Mouse (Mus musculus) naive thymus-derived CD4-positive, alpha-beta T cell, adult 2 months (primary cell): Measurements from ENCODE around the gene Hoxd11.

Experiments
- DNase-seq: peaks from one replicate; pipeline ENCODE4 v3.0.0-alpha.2; 2011; ENCODE audit warnings: low read depth

The Hoxd11 gene

DNA sequence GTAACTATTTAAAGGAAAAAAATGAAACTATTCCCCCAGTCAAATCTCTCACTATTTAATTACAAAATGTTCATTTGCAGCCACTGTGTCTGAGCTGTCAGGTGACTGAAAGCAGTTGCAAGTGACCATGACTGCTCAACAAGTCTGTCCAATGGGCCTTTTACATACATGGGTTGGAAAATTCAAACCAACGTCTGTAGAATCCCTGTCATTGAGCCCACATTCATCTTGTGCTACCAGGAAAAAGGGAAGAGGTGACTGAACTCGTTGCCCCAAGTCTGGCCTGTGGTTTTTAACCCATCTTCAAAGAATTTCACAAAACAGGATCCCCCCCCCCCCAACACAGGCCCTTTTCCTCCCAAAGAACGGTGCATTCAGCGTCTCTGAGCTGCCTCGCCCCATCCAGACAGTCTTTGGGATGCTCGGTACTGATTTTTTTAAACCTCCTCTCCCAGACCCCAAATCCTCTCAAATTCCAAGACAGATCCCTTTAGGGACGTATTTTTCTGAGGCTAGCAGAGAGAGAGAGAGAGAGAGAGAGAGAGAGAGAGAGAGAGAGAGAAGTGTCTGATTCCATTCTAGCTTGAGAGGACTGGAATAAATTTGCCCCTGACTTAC, 16.6 kb downstream of the Hoxd11 start:
- DNase-seq: no peak

DNA sequence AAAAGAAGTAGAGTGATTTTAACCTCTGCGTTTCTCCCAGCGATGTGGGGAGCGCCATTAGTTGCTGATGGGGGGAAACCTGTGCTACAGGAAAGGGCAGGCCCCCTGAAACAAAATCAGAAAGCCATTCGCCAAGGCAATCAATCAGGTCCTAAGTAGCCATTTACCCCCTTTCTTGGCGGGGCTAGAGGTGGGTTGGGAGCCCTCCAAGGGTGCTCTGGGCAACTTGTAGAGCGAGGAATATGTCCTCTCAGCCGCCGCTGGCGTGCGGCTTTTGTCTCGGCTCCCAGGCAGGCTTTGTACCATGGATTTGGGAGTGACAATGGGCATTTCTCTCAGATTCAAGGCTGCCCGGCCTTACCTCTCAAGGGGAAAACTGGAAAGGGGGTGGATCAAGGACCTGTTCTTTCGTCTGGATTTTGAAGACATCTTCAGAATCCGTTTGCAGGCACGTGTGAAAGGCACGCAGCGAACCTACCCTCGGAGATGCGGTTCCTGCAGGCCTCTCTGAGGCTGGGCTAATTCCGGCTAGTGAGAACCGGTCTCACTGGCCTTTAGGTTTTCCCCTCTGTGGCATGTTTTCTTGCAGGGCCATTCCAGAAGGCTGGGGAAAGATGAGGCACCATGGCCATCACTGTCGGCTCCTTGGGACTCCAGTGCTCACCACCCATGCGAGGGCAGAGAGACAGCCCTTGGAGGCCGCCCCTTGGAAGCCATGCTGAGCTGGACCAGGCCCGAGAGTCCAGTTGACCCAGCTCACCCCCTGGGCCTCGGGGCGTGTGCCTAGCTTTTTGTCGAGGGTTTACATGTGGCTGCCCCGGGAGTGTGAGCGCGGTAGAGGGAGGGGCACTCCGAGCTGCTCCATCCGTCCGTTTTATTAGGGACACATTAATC, 17.3 kb downstream of the Hoxd11 start:
- DNase-seq: no peak

DNA sequence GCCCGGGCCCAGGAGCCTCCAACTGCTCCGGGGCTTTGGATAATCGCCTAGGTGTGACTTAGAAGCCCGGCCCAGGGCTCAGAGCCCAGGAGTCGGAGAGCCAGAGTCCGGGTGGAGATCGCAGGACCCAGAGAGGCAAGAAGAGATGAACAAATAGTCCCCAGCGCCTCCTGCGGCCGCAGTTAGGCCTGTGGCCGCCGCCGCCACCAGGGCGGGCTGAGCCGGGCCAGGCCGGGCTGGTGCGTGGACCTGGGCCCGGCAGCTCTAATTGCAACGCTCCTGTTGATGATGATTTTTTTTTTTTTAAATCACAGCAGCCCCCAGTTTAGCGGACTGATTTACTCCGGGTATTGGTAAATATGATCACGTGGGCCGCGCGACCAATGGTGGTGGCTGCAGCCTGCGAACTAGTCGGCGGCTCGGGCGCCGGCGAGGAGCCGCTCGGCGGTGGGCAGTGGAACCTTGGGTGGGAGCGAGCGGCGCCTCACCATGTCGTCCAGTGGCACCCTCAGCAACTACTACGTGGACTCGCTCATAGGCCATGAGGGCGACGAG, 18.3 kb downstream of the Hoxd11 start, which contains the start of gene Hoxd9:
Gene Hoxd9 (plus strand): TSS at position 161 of the 555 bp plus-strand sequence.
- DNase-seq: peak; percentile 34

DNA sequence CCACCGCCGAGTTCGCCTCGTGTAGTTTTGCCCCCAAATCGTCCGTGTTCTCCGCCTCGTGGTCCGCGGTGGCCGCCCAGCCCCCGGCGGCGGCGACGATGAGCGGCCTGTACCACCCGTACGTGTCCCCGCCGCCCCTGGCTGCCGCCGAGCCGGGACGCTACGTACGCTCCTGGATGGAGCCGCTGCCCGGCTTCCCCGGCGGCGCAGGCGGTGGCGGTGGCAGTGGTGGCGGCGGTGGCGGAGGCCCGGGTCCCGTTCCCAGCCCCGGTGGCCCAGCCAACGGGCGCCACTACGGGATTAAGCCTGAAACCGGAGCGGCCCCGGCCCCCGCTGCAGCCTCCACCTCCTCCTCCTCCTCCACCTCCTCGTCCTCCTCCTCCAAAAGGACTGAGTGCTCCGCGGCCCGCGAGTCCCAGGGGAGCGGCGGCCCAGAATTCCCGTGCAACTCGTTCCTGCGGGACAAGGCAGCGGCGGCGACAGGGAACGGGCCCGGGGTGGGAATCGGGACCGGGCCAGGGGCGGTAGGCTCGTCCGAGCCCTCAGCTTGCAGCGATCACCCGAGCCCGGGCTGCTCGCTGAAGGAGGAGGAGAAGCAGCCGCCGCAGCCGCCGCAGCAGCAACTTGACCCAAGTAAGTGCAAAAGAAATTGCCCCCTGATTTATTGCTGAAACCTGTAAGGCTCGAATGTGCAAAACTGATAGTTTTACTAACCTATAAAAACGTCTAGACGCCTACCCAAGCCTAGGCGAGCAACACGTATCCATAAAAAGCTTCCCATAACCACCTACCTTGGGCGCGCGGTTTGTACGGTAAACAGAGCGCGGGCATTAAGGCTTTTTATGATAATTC, 19.1 kb downstream of the Hoxd11 start:
- DNase-seq: no peak

DNA sequence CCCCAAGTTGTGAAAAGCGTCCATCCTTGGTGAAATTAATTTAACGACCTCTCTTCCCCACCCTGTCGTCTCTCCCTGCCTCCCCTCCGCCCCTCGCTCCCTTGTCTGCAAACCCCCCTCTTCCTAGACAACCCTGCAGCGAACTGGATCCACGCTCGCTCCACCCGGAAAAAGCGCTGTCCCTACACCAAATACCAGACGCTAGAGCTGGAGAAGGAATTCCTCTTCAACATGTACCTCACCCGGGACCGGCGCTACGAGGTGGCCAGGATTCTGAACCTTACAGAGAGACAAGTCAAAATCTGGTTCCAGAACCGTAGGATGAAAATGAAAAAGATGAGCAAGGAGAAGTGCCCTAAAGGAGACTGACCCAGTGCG, 19.7 kb downstream of the Hoxd11 start:
- no peak for DNase-seq

DNA sequence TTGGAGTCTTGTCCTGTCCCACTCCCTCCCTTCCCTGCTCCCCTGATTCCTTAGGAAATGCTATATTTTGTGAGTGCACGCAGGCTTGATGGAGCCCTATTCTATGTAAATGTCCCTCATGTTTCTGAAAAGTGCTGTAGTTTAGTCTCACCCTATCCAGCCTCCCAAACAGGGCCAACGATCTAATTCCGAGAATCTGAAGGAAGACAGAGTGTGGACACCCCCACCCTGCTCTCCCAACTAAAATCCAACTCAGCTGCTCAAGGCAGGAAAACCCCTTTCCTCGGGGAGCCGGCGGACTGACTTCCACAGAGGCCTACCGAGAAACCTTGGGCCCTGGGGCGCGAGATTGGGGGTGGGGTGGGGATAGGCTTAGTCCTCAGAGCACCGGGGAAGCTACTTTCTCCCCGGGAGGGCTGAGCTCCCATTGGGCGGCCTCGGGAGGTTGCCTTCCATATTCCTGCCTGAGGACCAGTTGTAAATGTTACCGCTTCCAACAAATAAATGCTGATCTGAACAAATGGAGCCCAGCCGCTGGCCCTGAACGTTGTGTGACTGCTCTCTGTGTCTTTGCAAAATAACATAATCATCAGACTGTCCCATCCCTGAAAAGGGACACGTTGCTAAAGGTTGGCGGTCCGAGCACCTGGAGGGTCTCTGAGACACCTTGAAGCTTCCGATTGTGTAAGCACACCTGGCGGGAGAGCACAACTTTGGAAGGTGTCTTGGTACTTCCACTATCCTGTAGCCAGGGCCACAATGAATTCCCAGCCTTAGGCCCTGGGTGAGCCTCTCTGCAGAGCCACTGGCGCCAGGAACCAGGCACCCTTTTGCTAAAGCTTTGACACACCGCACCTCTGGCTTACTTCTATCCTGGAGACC, 20.5 kb downstream of the Hoxd11 start:
- DNase-seq: no peak

DNA sequence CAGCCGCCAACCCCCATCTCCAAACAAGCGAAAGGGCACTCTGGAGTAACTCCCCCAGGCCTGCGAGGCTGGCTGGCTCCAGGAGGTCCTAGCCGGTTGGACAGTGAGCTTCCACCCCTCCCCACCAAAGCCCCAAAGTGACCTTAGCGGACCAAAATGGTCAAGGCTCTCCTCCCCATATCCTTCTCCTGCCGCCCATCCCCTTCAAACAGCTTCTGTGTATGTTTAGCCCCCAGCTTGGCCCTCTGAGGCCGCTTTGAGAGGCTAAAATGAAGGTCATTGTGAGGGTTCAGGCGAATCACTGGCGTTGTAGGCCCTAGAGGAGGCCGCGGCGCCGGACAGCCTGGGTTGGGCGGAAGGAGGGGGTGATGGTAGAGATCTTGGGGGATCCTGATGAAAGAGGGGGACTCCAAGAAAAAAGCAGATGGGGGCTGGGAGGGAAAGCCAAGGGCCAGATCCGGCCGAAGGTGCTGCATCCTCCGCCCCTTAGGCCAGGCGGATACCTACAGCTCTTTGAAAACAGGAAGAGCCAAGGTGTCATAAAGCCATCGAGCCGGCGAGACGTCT, 21.3 kb downstream of the Hoxd11 start:
- no peak for DNase-seq

DNA sequence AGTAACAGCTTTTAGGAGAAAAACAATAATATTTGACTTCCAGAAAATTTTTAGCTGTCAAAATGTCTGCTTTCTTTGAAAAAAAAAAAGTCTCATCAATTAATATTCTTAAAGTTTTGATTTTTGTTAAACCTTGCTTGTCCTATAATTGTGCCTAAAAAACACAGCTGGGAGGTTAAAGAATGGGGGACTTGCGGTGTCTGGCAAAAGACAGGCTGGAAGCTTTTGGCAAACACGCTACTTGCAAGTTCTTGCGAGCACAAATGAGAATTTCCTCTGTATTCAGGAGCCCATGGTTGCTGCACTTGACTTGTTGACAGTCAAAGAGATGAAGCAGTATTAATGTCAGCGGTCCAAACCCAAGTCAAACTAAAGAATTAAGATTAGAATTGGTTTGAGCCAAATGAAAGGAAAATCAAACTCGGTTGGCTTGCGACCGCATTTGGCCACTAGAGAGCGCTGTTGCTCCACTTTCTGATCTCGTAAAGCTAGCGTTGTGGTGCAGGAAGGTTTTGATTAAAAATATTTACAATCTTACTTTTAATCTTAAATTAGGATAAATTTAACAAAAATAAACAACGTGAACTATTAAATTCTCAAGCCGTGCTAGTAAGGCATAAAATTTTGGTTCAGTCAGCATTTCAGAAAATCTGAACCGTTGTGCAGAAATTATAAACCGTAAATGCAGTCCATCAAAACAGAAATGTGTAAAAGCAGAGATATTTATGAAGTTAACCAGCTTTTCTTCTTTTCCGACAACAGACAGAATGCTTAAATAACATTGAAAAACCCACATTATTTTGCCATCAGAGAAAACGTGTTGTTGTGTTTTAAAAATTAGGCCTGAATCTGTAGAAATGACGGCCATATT, 22.8 kb downstream of the Hoxd11 start:
- peak; percentile 83 for DNase-seq

DNA sequence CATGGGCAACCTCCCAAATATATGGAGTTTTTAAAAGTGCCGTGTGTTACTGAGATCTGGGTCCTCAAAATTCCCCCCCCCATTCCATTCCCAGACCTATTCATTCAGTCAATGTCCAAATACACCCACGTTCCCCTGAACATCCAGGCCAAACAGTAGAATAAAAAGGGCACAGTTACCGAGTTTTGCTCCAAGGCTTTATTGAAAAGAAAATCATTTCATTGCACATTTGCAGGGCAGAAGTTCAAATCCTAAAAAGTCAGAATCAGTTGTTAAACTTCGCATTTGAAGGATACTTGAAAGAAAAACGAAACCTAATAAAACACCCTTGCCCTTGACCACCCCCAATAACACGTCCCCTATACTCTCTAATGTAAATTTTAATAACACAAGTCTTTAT, 23.5 kb downstream of the Hoxd11 start:
- no peak for DNase-seq

DNA sequence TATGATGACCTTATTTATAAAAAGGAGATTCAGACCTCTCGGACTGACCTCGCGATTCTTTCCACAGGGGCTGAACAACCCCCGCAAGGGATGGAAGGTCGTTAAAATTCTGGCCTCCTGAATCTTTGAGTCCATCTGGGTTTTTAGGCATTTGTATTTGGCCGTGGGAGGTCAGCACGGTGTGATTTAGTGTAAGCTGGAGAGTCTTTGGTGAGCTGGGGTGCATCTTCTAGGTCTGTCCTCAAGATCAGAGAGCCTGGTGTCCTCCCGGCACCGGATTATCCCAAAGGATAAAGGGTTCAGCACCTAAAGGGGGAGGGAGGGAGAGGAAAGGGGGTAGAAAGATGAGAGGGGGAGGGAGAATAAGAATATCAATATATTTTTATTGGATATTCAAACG, 24.0 kb downstream of the Hoxd11 start:
- DNase-seq: no peak

DNA sequence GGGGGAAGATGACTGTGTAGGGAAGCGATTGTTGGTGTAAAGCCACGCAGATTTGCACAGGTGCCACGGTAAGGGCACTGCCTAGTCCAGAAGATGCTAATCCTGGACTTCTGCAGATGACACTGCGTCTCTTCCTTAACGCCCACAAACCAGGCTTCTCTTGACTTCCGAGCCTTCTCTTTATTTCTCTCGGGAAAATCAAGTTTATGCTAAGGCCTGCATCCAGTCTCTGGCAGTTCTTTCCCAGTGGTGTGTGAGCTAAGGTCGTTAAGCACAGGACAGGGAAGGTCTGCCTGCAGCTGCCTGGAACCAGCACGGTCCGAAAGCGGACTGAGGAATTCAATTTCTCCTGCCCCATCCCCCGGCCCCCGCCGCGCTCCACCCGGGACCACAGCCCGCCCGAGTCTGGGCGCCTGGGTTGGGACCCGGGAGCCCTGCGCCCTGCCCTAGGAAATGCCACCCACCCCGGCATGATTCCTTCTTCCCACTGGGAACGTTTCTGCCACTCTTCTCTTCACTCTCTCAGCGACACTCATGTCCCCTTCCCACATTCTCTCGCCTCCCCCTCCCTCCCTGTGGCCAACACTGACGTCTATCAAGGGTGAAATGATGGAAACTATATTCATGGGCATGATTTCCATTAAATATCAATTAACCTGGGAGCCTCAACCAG, 24.5 kb downstream of the Hoxd11 start:
- DNase-seq: no peak

DNA sequence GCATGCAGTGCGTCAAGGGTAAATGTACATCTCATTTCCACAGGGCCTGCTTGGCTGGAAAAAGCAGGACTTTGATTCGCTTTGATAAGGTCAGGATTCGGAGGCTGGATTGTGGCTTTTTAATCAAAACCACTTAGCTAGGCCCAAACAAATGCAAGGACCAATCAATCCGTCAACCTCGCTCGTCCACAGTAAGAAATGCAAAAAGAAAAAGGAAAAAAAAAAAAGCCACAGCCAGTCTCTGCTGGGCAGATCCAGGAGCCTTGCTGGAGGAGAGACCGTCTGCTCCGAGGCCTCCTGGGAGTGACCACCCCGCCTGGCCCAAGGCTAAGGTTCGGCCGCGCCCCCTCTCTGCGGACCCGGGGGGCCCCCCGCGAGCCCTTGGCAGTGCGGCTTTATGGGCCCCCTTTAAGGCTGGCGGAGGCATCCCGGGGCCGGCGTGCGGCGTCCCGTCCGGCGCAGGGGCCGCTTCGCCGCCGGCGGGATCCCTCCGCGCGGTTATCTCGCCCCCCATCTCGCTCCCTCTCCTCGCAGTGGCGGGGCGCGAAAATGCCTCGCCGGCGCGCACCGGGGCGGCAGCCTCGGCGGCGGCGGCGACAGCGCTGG, 25.1 kb downstream of the Hoxd11 start, which contains the start of gene Hoxd8:
Gene Hoxd8 (plus strand): TSS at position 223 of the 606 bp plus-strand sequence.
- DNase-seq: no peak

DNA sequence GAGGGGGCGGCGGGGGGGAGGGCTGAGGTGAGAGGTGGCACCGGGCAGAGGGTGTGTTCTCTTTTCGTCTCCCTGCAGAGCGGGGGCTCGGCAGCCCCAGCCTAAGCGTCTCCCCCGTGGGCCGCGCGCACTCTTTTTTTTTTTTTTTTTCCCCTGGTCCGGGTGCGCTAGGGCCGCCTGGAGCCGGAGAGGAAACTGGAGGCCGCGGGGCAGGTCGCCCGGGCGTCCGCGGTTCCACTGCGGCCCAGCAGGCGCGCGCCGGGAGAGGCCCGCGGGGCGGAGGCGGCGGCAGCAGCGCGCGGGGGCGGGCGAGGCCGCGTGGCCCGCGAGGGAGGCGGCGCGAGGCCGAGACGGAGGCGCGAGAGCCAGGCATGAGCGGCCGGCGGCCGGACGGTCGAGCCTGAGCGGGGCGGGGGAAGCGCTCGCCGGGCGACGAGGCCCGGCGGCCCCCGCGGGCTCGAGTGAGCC, 25.7 kb downstream of the Hoxd11 start:
- no peak for DNase-seq

DNA sequence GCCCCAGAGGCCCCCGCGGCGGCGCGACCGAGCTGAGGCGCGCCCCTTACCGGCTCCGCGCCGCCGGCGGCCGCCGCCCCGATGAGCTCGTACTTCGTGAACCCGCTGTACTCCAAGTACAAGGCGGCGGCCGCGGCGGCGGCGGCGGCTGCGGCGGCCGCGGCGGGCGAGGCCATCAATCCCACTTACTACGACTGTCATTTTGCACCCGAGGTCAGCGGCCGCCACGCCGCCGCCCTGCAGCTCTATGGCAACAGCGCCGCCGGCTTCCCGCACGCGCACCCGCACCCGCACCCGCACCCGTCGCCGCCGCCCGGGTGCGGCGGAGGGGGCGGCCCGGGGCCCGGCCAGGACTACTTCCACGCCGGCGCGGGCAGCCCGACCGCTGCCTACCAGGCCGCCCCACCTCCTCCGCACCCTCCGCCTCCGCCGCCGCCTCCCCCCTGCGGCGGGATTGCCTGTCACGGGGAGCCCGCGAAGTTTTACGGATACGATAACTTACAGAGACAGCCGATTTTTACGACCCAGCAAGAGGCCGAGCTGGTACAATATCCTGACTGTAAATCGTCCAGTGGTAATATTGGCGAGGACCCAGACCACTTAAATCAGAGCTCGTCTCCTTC, 26.2 kb downstream of the Hoxd11 start:
- peak; percentile 41 for DNase-seq

DNA sequence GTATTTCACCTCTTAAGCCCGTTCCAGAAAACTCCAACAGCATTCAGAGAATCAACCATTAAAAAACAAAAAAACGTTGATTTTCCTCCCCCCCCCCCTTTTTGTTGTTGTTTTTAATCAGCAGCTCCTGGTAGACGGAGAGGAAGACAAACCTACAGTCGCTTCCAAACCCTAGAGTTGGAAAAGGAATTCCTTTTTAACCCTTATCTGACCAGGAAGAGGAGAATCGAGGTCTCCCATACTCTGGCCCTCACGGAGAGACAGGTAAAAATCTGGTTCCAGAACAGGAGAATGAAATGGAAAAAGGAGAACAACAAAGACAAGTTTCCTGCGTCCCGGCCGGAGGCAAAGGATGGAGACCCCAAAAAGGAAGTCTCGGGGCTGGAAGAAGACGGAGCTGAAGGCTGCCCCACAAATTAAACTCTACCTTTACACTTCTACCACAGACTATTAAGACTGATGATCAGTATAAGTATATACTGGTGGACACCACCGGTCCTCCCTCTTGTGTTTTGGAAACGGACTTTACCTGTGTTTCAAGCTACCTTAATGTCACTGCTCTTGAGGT, 27.1 kb downstream of the Hoxd11 start:
- no peak for DNase-seq

DNA sequence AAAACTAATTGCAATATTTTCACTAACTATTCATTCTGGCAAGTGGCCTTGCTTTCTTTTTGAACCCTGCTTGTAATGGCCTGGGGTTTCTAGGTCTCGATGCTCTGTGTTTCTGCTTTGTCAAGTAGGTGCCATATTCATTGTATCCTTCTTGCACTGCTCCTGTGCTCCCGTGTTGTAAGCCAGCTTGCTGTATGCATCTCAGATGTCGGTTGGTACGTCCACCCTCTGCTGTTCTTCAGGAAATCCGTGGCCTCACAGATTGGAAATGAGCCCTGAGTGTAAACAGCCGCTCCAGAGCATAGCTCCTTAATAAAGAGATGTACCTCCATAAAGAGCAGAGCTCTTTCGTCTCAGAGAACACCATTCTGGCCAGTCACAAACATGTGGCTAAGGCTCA, 28.2 kb downstream of the Hoxd11 start:
- no peak for DNase-seq

DNA sequence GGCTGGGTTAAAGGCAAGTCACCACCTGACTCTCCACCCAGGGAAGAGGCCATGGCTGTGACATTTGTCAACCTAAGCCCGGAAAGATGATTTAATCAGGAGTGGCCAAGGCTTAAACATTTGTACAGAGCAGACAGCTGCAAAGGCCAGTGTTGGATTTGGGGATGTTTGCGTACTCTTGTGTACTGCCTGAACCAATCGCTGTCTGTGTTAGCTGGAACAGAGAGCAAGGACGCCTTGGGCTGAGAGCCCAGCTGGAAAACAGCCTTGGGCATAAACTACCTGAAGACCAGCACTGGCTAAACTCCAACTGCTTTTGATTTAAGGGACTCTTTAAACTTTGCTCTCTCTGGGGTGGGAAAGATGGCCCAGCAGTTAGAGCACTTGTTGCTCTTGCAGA, 29.3 kb downstream of the Hoxd11 start:
- no peak for DNase-seq
